Mouse (Mus musculus): ENCODE results near the gene Slc23a2. TPM values are rescaled to one million over a fixed set of nuclear protein-coding genes. Genes with fewer than 3 reads are reported as not detected.

The Slc23a2 gene
- polyA plus RNA-seq, 1 experiment from 2014 or later, result 9.8 TPM

DNA sequence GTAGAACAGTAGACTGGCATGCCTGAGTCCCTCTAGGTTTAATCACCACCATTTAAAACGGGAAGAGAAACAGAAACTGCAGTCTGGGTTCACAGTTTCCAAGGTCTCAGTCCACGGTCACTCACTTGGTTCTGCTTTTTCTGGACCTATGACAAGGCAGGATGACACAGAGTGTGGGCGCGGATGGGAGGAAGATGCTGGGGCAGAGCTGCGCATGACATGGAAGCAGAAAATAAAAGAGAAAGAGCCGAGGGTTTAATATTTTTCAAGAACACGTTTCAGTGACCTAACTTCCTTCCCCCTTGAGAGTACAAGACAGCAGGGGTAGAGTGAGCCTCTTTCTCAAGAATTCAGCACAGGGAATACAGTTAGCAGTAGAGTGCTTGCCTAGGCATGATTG, 24.2 kb upstream of the Slc23a2 start:
- H3K4me2 ChIP-seq, result no peak overlapping the region
- no peaks in the 10 kb centered on the region for H3K9me3 ChIP-seq (ENCODE audit: control insufficient read depth, low read length)
- H3K36me3 ChIP-seq (ENCODE audit: control insufficient read depth, insufficient read depth, low read length), result no peaks in the 10 kb centered on the region
- no peak overlapping the region for H3K9ac ChIP-seq (ENCODE audit: low read length)
- H3K4me1 ChIP-seq (ENCODE audit: control insufficient read depth, insufficient read depth, low read length), result no peaks in the 10 kb centered on the region
- H3K4me3 ChIP-seq (ENCODE audit: low read depth, low read length), result no peak overlapping the region
- no peak for DNase-seq (ENCODE audit: low spot score, missing footprints)
- ATAC-seq (ENCODE audit: low FRiP score), result no peak
- H3K27ac ChIP-seq (ENCODE audit: low read depth, low read length), result no peak overlapping the region
- no peaks in the 10 kb centered on the region for H3K27me3 ChIP-seq (ENCODE audit: control insufficient read depth, insufficient read depth, low read length)
- WGBS, result 87% methylated on average over 7 of the region's 7 CpGs

DNA sequence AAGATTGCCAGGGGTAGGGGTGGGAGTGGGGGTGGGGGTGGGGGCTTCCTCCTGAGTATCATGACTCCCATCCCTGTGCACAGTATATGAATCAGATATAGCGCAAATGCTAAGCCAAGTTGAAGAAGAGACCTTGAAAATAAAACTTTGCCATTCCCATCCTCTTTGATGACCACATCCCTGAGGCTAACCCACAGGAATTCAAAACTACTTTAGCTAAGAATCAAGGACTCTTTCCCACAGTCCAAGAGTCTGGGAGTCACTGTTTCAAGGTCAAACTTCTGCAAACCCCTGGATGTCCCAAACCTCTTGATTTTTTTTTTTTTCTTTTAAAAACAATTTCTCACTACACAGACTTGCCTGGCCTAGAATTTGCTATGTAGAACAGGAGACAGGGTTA, 18.7 kb upstream of the Slc23a2 start:
- Histone ChIP-seq H3K4me3 (ENCODE audit: low read depth, low read length) (no peak overlapping the region), H3K27me3 (ENCODE audit: control insufficient read depth, insufficient read depth, low read length) (no peaks in the 10 kb centered on the region), H3K4me1 (ENCODE audit: control insufficient read depth, insufficient read depth, low read length) (no peaks in the 10 kb centered on the region), H3K36me3 (ENCODE audit: control insufficient read depth, insufficient read depth, low read length) (no peaks in the 10 kb centered on the region), H3K9me3 (ENCODE audit: control insufficient read depth, low read length) (no peaks in the 10 kb centered on the region), H3K9ac (ENCODE audit: low read length) (no peak overlapping the region), H3K27ac (ENCODE audit: low read depth, low read length) (no peak overlapping the region), H3K4me2 (no peak overlapping the region)
- no peak for ATAC-seq (ENCODE audit: low FRiP score)
- WGBS, result 94% methylated on average over 1 of the region's 1 CpGs
- DNase-seq (ENCODE audit: low spot score, missing footprints), result no peak

DNA sequence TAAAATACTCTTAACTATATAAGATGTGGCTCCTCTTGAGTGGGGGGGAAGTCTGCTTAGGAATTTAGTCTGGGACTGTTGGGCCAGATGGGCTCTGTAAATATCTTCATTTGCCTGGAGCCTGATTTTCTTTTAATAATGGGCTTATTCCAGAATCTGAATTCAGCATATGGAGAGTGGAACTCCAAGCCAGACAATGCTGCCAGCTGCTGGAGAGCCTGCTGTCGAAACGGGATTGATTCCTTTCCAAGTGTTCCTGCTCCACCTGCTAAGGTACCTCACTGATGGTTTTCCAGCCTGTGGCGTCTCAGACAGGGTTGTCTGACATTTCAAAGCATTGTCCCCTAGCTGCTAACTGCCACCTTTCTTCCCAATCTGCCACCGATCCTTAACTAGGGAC, 12.6 kb upstream of the Slc23a2 start:
- ATAC-seq (ENCODE audit: low FRiP score), result no peak
- Histone ChIP-seq H3K36me3 (ENCODE audit: control insufficient read depth, insufficient read depth, low read length) (no peaks in the 10 kb centered on the region), H3K27me3 (ENCODE audit: control insufficient read depth, insufficient read depth, low read length) (no peaks in the 10 kb centered on the region), H3K9ac (ENCODE audit: low read length) (no peak overlapping the region), H3K9me3 (ENCODE audit: control insufficient read depth, low read length) (no peaks in the 10 kb centered on the region), H3K4me1 (ENCODE audit: control insufficient read depth, insufficient read depth, low read length) (no peaks in the 10 kb centered on the region), H3K4me2 (no peak overlapping the region), H3K27ac (ENCODE audit: low read depth, low read length) (no peak overlapping the region), H3K4me3 (ENCODE audit: low read depth, low read length) (no peak overlapping the region)
- no peak for DNase-seq (ENCODE audit: low spot score, missing footprints)
- 70% methylated on average over 4 of the region's 4 CpGs for WGBS

DNA sequence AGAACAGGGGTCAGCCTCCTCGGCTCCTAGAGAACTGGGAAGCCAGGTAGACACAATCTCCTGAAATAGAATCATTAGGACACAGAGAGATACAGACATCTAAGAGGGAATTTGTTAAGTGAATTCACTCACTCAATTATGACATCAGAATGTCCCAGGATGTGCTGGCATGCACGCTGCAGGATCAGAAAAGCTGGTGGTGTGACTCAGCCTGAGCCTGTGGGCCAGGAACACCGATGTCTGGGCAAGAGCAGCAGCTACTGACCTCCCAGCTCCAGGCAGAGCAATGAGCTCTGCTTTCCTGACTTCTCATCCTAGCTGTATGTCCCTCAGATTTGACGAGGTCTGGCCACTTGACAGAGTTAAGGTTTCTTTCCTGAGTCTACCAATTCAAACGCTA, 7.8 kb upstream of the Slc23a2 start:
- H3K36me3 ChIP-seq (ENCODE audit: control insufficient read depth, insufficient read depth, low read length), result no peaks in the 10 kb centered on the region
- ATAC-seq (ENCODE audit: low FRiP score) (no peak), DNase-seq (ENCODE audit: low spot score, missing footprints) (no peak)
- no peaks in the 10 kb centered on the region for H3K9me3 ChIP-seq (ENCODE audit: control insufficient read depth, low read length)
- H3K4me1 ChIP-seq (ENCODE audit: control insufficient read depth, insufficient read depth, low read length), result no peaks in the 10 kb centered on the region
- H3K27me3 ChIP-seq (ENCODE audit: control insufficient read depth, insufficient read depth, low read length), result no peaks in the 10 kb centered on the region
- no peak overlapping the region for H3K9ac ChIP-seq (ENCODE audit: low read length)
- 54% methylated on average over 5 of the region's 5 CpGs for WGBS
- H3K4me2 ChIP-seq, result no peak overlapping the region
- no peak overlapping the region for H3K4me3 ChIP-seq (ENCODE audit: low read depth, low read length)
- no peak overlapping the region for H3K27ac ChIP-seq (ENCODE audit: low read depth, low read length)

DNA sequence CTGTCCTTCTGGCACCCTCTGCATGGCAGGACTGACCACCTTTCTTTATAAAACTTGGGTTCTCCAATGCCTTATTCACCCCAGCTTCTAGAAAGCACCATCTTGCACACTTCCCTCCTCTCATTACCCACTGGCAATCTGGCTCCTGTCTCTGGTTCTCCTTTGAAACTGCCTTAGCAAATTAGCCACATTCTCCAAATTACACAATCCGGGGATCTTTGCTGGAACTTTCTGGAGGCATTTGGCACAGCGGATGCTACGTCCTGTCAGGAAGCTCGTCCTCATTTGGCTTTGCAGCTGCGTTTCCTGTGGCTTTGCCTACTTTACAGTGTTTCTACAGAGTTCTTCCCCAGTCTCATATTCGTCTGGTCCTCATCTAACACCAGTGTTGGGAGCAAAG, 6.7 kb upstream of the Slc23a2 start:
- no peak overlapping the region for H3K4me3 ChIP-seq (ENCODE audit: low read depth, low read length)
- no peaks in the 10 kb centered on the region for H3K4me1 ChIP-seq (ENCODE audit: control insufficient read depth, insufficient read depth, low read length)
- H3K4me2 ChIP-seq, result no peak overlapping the region
- H3K27me3 ChIP-seq (ENCODE audit: control insufficient read depth, insufficient read depth, low read length), result no peaks in the 10 kb centered on the region
- 86% methylated on average over 6 of the region's 6 CpGs for WGBS
- DNase-seq (ENCODE audit: low spot score, missing footprints) (no peak), ATAC-seq (ENCODE audit: low FRiP score) (no peak)
- H3K36me3 ChIP-seq (ENCODE audit: control insufficient read depth, insufficient read depth, low read length), result no peaks in the 10 kb centered on the region
- H3K27ac ChIP-seq (ENCODE audit: low read depth, low read length), result no peak overlapping the region
- H3K9ac ChIP-seq (ENCODE audit: low read length), result no peak overlapping the region
- H3K9me3 ChIP-seq (ENCODE audit: control insufficient read depth, low read length), result no peaks in the 10 kb centered on the region

DNA sequence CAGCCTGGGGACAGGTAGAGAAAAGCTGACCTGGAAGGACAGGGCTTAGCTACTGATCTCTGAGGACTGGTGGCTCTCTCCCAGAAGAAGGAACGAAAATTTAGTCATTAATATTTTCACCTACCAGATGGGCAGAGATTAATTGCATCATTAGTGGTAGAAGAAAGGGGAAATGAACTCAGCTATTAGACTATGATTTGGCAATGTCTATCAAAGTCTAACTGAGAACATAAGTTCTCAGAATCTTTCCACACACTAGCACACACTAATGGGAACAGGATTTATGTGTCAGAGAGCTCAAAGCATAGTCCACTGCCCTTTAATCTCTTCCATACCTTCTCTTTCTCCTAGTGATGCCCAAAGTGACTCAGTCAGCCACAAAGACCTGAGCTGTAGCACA, 6.0 kb upstream of the Slc23a2 start:
- ATAC-seq (ENCODE audit: low FRiP score) (no peak), DNase-seq (ENCODE audit: low spot score, missing footprints) (no peak)
- no peaks in the 10 kb centered on the region for H3K36me3 ChIP-seq (ENCODE audit: control insufficient read depth, insufficient read depth, low read length)
- no peak overlapping the region for H3K27ac ChIP-seq (ENCODE audit: low read depth, low read length)
- WGBS, result 68% methylated on average over 1 of the region's 1 CpGs
- H3K4me3 ChIP-seq (ENCODE audit: low read depth, low read length), result no peak overlapping the region
- no peaks in the 10 kb centered on the region for H3K9me3 ChIP-seq (ENCODE audit: control insufficient read depth, low read length)
- no peaks in the 10 kb centered on the region for H3K27me3 ChIP-seq (ENCODE audit: control insufficient read depth, insufficient read depth, low read length)
- H3K4me2 ChIP-seq, result no peak overlapping the region
- no peak overlapping the region for H3K9ac ChIP-seq (ENCODE audit: low read length)
- H3K4me1 ChIP-seq (ENCODE audit: control insufficient read depth, insufficient read depth, low read length), result no peaks in the 10 kb centered on the region

DNA sequence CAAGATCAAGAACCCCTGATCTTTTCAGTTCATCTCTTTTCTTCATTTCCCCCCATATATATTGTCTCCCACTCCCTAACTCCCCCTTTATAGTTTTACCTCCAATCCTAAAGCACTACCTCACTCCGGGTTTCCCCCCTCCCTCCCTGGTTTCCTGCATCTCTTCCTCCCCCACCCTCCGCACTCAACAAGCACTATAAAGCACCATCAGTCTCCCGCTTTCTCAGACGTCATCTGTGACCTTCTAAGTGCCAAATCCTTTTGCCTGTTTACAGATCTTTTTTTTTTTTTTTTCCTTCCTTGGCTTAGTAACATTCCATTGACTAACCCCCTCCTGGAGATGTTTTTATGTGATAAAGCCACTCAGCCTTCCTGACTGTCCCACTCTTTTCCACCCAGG, 1.6 kb upstream of the Slc23a2 start:
- Histone ChIP-seq H3K4me3 (ENCODE audit: low read depth, low read length) (no peak overlapping the region), H3K27ac (ENCODE audit: low read depth, low read length) (no peak overlapping the region), H3K36me3 (ENCODE audit: control insufficient read depth, insufficient read depth, low read length) (no peaks in the 10 kb centered on the region), H3K9me3 (ENCODE audit: control insufficient read depth, low read length) (no peaks in the 10 kb centered on the region), H3K27me3 (ENCODE audit: control insufficient read depth, insufficient read depth, low read length) (peaks cover 4% of the 10 kb centered on the region; the same call in 1 of the 2 replicates), H3K9ac (ENCODE audit: low read length) (no peak overlapping the region), H3K4me2 (no peak overlapping the region), H3K4me1 (ENCODE audit: control insufficient read depth, insufficient read depth, low read length) (peaks cover 8% of the 10 kb centered on the region)
- ATAC-seq (ENCODE audit: low FRiP score), result no peak
- WGBS, result 35% methylated on average over 4 of the region's 4 CpGs
- no peak for DNase-seq (ENCODE audit: low spot score, missing footprints)

DNA sequence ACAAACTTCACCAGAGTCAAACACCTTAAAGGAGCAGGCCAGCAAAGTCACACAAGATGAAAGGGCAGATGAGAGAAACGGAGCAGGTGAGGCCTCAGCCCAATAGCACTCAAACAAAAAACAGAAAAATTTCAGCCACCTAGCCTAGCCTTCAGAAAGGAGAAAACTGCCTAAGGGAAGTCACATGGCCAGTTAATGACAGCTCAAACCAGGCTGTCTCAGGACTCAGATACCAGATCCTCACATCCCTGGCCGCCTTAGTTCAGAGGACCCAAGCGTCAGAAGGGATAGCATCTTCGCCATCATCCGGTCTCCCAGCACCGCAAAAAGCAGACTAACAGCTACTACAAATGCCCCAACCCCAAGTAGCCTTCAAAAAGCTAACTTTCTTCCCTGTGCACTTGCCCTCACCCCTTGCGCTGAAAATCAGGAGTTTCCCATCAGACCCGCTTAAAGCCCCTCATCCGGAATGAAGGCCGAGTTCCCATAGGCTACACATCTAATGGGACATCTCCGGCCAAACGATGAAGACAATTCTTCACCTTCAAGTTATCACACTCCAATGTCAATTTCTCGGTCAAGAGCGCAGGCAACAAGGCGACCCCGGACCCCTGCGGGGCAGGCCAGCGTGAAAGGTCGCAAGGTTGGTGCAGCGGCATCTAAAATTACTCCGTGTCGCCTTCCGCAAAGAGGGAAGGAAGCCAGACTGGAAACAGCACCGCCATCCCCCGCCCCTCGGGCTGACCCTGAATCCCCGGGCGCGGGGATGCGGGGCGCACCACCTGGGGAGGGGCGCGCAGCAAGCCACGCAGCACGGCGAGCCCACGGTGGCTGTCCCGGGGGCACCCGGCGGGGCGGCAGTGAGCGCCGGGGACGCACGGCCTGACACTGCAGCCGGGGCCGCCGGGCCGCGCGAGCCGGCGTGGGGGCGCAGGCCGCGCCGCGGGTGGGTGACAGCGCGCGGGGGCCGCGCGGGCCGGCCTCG, 673 bp downstream of the Slc23a2 start:
- peaks cover 8% of the 10 kb centered on the region for H3K4me1 ChIP-seq (ENCODE audit: control insufficient read depth, insufficient read depth, low read length)
- H3K4me3 ChIP-seq (ENCODE audit: low read depth, low read length), result peak overlapping the region; percentile 89
- peaks cover 4% of the 10 kb centered on the region; the same call in 1 of the 2 replicates for H3K27me3 ChIP-seq (ENCODE audit: control insufficient read depth, insufficient read depth, low read length)
- H3K4me2 ChIP-seq, result peak overlapping the region; percentile 55
- no peak overlapping the region for H3K27ac ChIP-seq (ENCODE audit: low read depth, low read length)
- peak overlapping the region; percentile 80 for H3K9ac ChIP-seq (ENCODE audit: low read length)
- no peaks in the 10 kb centered on the region for H3K36me3 ChIP-seq (ENCODE audit: control insufficient read depth, insufficient read depth, low read length)
- DNase-seq (ENCODE audit: low spot score, missing footprints) (peak; percentile 94), ATAC-seq (ENCODE audit: low FRiP score) (peak; percentile 57)
- H3K9me3 ChIP-seq (ENCODE audit: control insufficient read depth, low read length), result no peaks in the 10 kb centered on the region
- 3% methylated on average over 56 of the region's 66 CpGs for WGBS

DNA sequence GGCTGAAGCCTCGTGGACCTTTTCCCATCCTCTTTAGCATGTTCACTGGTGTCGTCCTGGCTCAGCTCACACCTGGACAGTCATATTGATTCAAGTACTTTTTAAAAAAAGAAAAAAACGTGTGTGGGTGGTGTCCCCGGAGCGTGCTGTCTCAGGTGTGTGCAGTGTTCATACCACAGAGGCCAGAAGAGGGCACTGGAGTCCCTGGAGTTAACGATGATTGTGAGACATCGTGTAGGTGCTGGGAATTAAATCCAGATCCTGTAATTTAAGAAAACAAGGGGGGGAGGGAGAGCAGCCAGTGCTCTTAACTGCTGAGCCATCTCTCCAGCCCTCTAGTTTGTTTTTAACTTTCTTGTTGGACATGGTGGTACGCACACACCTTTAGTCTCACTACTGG, 2.3 kb downstream of the Slc23a2 start:
- Histone ChIP-seq H3K4me3 (ENCODE audit: low read depth, low read length) (no peak overlapping the region), H3K4me2 (no peak overlapping the region), H3K27ac (ENCODE audit: low read depth, low read length) (no peak overlapping the region), H3K4me1 (ENCODE audit: control insufficient read depth, insufficient read depth, low read length) (peaks cover 8% of the 10 kb centered on the region), H3K36me3 (ENCODE audit: control insufficient read depth, insufficient read depth, low read length) (no peaks in the 10 kb centered on the region), H3K27me3 (ENCODE audit: control insufficient read depth, insufficient read depth, low read length) (peaks cover 4% of the 10 kb centered on the region; the same call in 1 of the 2 replicates), H3K9ac (ENCODE audit: low read length) (no peak overlapping the region), H3K9me3 (ENCODE audit: control insufficient read depth, low read length) (no peaks in the 10 kb centered on the region)
- 89% methylated on average over 8 of the region's 8 CpGs for WGBS
- DNase-seq (ENCODE audit: low spot score, missing footprints), result no peak
- ATAC-seq (ENCODE audit: low FRiP score), result no peak
